Mouse (Mus musculus) liver, postnatal 0 days (tissue): ENCODE data around the gene Ech1. TPM values are rescaled to one million over a fixed set of nuclear protein-coding genes. Genes with fewer than 3 reads are reported as not detected.
"Not testable (repeated sequence)": the region's sequence is repeated elsewhere in the genome, so short reads cannot be mapped to it uniquely, and the experiment has no call there.

Experiments
- ATAC-seq: fragments of 200-750 bp; cut with Nextera tagmentation; 2 replicates; pipeline ENCODE4 v1.8.0; 2017; ENCODE audit warnings: mild to moderate bottlenecking, moderate library complexity
- DNase-seq: peaks from one replicate; pipeline ENCODE4 v3.0.0-alpha.2; 2016
- H3K27ac ChIP-seq: fragments of 300-500 bp; sonication (generic); 2 replicates; pipeline ENCODE4 v1.5.1; 2014; ENCODE audit warnings: antibody characterized with exemption, moderate library complexity, mild to moderate bottlenecking, low read depth
- H3K27me3 ChIP-seq: fragments of 300-500 bp; sonication (generic); 2 replicates; pipeline ENCODE4 v1.6.1; 2014; ENCODE audit warnings: low read length, control low read depth, mixed read lengths; ENCODE audit not compliant: insufficient read depth
- H3K36me3 ChIP-seq: fragments of 300-500 bp; sonication (generic); replicated peaks from 2 replicates; pipeline ENCODE4 v1.6.1; 2014; ENCODE audit warnings: mild to moderate bottlenecking, control low read depth, low read length, moderate library complexity, mixed read lengths; ENCODE audit not compliant: insufficient read depth
- H3K4me1 ChIP-seq: fragments of 300-500 bp; sonication (generic); 2 replicates; pipeline ENCODE4 v1.6.1; 2014; ENCODE audit warnings: antibody characterized with exemption, mild to moderate bottlenecking, control low read depth; ENCODE audit not compliant: insufficient read depth
- H3K4me2 ChIP-seq: fragments of 300-500 bp; sonication (generic); 2 replicates; pipeline ENCODE4 v1.6.1; 2014; ENCODE audit warnings: low read depth, mild to moderate bottlenecking, low read length, moderate library complexity, mixed read lengths
- H3K4me3 ChIP-seq: fragments of 300-500 bp; sonication (generic); 2 replicates; pipeline ENCODE4 v1.5.1; 2014; ENCODE audit warnings: low read depth, low read length
- H3K9ac ChIP-seq: fragments of 300-500 bp; sonication (generic); replicated peaks from 2 replicates; pipeline ENCODE4 v1.6.1; 2014; ENCODE audit warnings: mild to moderate bottlenecking, moderate library complexity
- H3K9me3 ChIP-seq: fragments of 300-500 bp; sonication (generic); 2 replicates; pipeline ENCODE4 v1.6.1; 2016; ENCODE audit warnings: mild to moderate bottlenecking, control low read depth, low read length, mixed read lengths
- CTCF ChIP-seq: sonication (generic); IDR thresholded peaks from 2 replicates; pipeline ENCODE4 v1.5.1; 2016; ENCODE audit warnings: antibody characterized with exemption, low read depth
- EP300 ChIP-seq: IDR thresholded peaks from 2 replicates; pipeline ENCODE4 v1.6.1; 2016; ENCODE audit warnings: antibody characterized with exemption, low read depth, mild to moderate bottlenecking
- WGBS: fragments of 180-500 bp; shearing (Covaris S2); extraction: QIAGEN DNeasy Blood & Tissue Kit; methylation state at CpG from one replicate; pipeline ENCODE4 v1.1.7; 2014; ENCODE audit not compliant: insufficient replicate concordance; 5-methylcytosine and 5-hydroxymethylcytosine counted together
- polyA plus RNA-seq: library from polyadenylated mRNA; unstranded; fragments of >200 nt; fragmentation: Nextera tagmentation; extraction: Ambion mirVana; gene quantifications from 2 replicates; pipeline ENCODE4 v1.2.1, GENCODE M21; 2015

Ech1 gene
- polyA plus RNA-seq, 1 experiment from 2014 or later: 566 TPM

DNA sequence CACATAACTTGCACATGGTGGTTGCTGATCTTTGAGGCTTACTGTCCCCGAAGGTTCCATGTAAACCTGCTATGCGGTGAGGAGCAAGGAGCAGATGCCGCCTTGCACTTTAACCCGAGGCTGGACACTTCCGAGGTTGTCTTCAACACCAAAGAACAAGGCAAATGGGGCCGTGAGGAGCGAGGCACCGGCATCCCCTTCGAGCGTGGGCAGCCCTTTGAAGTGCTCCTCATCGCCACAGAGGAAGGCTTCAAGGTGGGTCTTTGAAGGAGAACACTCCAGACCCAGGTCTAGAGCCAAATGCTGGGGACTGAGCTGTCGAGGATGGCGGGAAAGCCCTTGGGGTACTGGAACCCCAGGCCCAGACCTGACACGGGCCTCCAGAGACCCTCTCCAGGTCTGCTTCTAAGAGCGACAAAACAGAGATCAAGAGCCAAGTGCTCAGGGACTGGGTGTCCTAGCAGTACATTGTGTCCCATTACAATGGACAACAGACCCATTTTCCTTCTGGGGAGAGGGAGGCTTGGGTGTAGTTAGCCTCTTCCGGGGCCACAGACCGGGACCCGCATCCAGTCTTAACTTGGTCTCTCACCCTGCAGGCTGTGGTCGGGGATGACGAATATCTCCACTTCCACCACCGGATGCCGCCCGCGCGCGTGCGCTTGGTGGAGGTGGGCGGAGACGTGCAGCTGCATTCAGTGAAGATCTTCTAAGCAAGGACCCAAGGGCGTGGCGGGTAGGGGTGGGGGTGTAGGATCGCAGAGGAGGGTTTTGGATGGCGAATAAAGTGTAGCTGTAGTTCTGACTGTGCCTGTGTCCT is 40.7 kb downstream of the Ech1 start:
- Histone ChIP-seq H3K27ac (no peak overlapping the region), H3K36me3 (no peaks in the 10 kb centered on the region), H3K4me2 (peak overlapping the region; percentile 56), H3K27me3 (no peaks in the 10 kb centered on the region), H3K4me1 (peaks cover 9% of the 10 kb centered on the region; the same call in 1 of the 2 replicates), H3K4me3 (no peak overlapping the region), H3K9me3 (no peaks in the 10 kb centered on the region; the same call in 1 of the 2 replicates), H3K9ac (0 out of 2 replicates have a peak overlapping the region, but pooled peaks have one; percentile 6)
- DNase-seq (peak; percentile 87), ATAC-seq (peak; percentile 69)
- WGBS: 34% methylated on average over 33 of the region's 33 CpGs
- TF ChIP-seq CTCF (peak; percentile 43), EP300 (no peak)

DNA sequence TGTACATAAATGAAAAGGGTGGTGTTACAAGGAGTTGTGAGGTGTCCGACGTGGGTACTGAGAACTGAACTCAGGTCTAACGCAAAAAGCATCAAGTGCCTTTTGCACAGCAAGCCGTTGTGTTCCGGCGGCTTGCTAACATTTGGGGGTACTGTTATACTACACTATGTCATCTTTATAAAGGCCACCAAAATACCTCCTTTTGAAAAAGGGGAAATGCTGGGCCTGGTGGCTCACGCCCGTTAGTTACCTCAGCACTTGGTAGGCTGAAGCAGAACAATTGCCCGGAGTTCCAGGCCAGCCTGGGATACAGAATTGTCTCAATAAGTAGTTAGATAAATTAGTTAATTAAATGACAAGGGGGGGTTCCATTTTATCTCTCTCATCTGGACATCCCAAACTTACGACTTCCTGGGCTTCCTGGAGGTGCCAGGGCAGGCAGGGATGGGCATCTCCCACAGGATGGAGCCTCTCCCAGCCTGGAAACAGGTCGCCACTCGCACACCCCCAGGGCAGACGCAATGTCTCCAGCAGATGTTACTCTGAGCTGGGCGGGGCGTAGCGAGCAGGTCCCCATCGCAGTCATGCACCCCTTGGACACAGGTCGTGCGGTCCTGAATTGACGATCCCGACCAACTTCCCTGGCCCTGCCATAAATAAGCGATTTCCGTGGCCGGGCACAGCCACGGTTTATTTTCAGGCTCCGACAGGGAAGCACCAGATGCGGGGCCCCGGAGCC is 41.9 kb downstream of the Ech1 start:
- no peak for DNase-seq
- TF ChIP-seq CTCF (no peak), EP300 (no peak)
- H3K27me3 ChIP-seq: no peaks in the 10 kb centered on the region
- no peak for ATAC-seq
- 84% methylated on average over 28 of the region's 28 CpGs for WGBS
- no peaks in the 10 kb centered on the region for H3K9me3 ChIP-seq
- no peak overlapping the region for H3K27ac ChIP-seq
- no peak overlapping the region for H3K4me3 ChIP-seq
- H3K4me1 ChIP-seq: peaks cover 9% of the 10 kb centered on the region; the same call in 1 of the 2 replicates
- no peaks in the 10 kb centered on the region for H3K36me3 ChIP-seq
- H3K4me2 ChIP-seq: peak overlapping the region; percentile 65; the same call in 1 of the 2 replicates
- H3K9ac ChIP-seq: no peak overlapping the region

DNA sequence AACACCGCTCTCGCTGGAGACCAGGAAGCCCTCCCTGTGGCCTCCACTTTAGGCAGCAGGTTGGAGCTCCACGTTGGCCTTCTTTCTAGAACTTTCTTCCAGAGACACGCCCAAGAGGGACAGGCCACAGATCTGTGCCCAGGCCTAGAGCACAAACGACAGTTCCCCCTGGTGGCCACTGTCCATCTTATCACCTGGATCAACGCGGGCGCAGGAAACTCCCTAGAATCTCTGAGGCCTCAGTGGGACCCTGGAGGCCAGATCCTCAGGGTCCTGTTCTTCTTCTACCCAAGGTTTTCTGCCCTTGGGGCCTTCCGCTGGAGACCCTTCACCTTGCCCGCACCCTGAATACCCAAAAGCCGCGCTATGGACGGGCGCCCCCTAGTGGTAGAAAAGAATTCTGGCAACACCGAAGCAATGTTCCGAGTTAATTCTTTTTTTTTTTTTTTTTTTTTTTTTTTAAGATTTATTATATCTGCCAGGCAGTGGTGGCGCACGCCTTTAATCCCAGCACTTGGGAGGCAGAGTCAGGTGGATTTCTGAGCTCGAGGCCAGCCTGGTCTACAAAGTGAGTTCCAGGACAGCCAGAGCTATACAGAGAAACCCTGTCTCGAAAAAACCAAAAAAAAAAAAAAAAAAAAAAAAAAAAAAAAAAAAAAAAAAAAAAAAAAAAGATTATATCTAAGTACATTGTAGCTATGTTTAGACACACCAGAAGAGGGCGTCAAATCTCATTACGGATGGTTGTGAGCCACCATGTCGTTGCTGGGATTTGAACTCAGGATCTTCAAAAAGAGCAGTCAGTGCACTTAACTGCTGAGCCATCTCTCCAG is 42.7 kb downstream of the Ech1 start:
- peak; percentile 82 for TF ChIP-seq CTCF
- DNase-seq: peak; percentile 86
- Histone ChIP-seq H3K4me2 (peak overlapping the region; percentile 65), H3K4me3 (peak overlapping the region; percentile 28; the same call in 1 of the 2 replicates), H3K9ac (peak overlapping the region; percentile 41; the same call in 1 of the 2 replicates)
- peak; percentile 71 for ATAC-seq
- not testable (repeated sequence) for H3K4me1 ChIP-seq, H3K27ac ChIP-seq, H3K36me3 ChIP-seq, H3K9me3 ChIP-seq, H3K27me3 ChIP-seq
- WGBS: 18% methylated on average over 23 of the region's 23 CpGs

DNA sequence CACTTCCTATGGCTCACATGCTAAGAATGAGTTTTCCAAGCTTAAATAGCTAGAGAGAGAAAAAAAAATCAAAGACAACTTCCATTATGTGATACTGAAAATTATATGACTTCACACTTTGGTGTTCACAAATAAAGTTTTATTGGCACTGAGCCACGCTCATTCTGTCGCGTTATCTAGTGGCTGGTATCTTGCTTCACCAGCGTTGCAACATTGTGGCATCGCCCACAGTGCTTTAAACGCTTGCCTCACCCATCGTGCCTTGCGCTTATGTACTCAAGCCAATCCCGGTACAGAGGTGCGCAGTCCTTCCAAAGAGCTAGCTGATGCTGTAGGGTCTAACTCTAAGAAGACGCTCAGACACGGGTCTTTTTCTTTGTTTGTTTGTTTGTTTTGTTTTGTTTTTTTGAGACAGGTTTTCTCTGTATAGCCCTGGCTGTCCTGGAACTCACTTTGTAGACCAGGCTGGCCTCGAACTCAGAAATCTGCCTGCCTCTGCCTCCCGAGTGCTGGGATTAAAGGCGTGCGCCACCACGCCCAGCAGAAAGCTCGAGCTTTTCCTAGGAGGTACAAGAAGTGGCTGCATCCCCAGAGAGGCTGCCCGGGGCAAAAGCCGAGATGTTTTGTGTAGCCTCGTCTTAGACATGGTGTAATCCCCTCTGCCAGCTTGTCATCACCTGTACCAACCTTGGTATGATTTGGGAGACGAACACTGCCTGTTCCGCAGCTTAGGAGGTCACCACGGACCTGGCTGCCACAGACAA is 46.1 kb downstream of the Ech1 start:
- no peak overlapping the region for H3K4me3 ChIP-seq
- peak; percentile 56 for ATAC-seq
- 68% methylated on average over 24 of the region's 24 CpGs for WGBS
- TF ChIP-seq CTCF: no peak
- peak; percentile 11; the same call in 1 of the 2 replicates for TF ChIP-seq EP300
- DNase-seq: no peak
- no peak overlapping the region for H3K4me2 ChIP-seq
- peaks cover 3% of the 10 kb centered on the region; the same call in 1 of the 2 replicates for H3K4me1 ChIP-seq
- H3K27me3 ChIP-seq: no peaks in the 10 kb centered on the region
- H3K27ac ChIP-seq: no peak overlapping the region
- no peak overlapping the region for H3K9ac ChIP-seq
- H3K9me3 ChIP-seq: no peaks in the 10 kb centered on the region
- H3K36me3 ChIP-seq: no peaks in the 10 kb centered on the region

DNA sequence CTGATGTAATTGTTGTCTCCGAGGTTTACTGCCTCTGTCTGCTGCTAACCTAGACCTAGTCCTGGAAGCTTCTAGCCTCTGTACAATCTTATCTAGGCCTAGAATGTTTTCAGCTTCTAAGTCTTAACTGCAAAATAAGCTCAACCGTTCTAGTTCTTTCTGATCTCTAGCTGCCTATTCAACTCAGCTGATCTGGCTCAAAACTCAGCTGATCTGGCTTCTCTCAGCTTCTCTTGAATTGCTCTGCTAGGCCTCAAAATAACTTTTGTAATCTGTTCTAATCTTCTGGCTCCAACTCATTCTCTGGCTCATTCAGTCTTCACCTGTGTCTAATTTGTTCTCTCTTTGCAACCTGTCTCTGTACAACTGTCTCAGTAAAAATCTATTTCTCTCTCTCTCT is 49.5 kb downstream of the Ech1 start:
- Histone ChIP-seq H3K36me3 (no peaks in the 10 kb centered on the region), H3K9ac (no peak overlapping the region), H3K27ac (no peak overlapping the region), H3K9me3 (no peaks in the 10 kb centered on the region), H3K27me3 (no peaks in the 10 kb centered on the region), H3K4me2 (no peak overlapping the region), H3K4me1 (no peaks in the 10 kb centered on the region), H3K4me3 (no peak overlapping the region)
- DNase-seq: no peak
- TF ChIP-seq EP300: no peak
- no peak for TF ChIP-seq CTCF
- WGBS: 60% methylated on average over 2 of the region's 2 CpGs
- no peak for ATAC-seq
